Mouse (Mus musculus): ENCODE measurements around the gene Lrrc47. TPM values are rescaled to one million over a fixed set of nuclear protein-coding genes. Genes with fewer than 3 reads are reported as not detected.

Gene Lrrc47
- total RNA-seq, 2 experiments from 2014 or later, result 15.7 to 32.4 TPM

Other genes starting within 250 kb of the Lrrc47 start
- 25.0 and 40.8 TPM in 2 replicates for gene A430005L14Rik, start 54.5 kb upstream of the Lrrc47 start, total RNA-seq (2014; fragmentation: Nextera tagmentation)
- 45.4 and 55.1 TPM in 2 replicates for gene A430005L14Rik, start 54.5 kb upstream of the Lrrc47 start, total RNA-seq (2017)
- gene Dffb, start 36.6 kb upstream of the Lrrc47 start, total RNA-seq (2014; fragmentation: Nextera tagmentation), result 11.8 and 14.2 TPM in 2 replicates
- 6.7 and 13.4 TPM in 2 replicates for gene Dffb, start 36.6 kb upstream of the Lrrc47 start, total RNA-seq (2017)
- gene Cep104, start 36.5 kb upstream of the Lrrc47 start, total RNA-seq (2014; fragmentation: Nextera tagmentation), result 5.7 and 10.7 TPM in 2 replicates
- gene Cep104, start 36.5 kb upstream of the Lrrc47 start, total RNA-seq (2017), result 4.2 and 6.9 TPM in 2 replicates
- gene Smim1, start 14.5 kb downstream of the Lrrc47 start, total RNA-seq (2014; fragmentation: Nextera tagmentation), result not detected in 2 replicates
- 0.05 and 0.60 TPM in 2 replicates for gene Smim1, start 14.5 kb downstream of the Lrrc47 start, total RNA-seq (2017)
- not detected in 2 replicates for gene Ccdc27, start 30.9 kb downstream of the Lrrc47 start, total RNA-seq (2014; fragmentation: Nextera tagmentation)
- not detected in 2 replicates for gene Ccdc27, start 30.9 kb downstream of the Lrrc47 start, total RNA-seq (2017)
- not detected in 2 replicates for gene Trp73, start 128.5 kb downstream of the Lrrc47 start, total RNA-seq (2014; fragmentation: Nextera tagmentation)
- gene Trp73, start 128.5 kb downstream of the Lrrc47 start, total RNA-seq (2017), result not detected in 2 replicates
- 8.0 and 18.9 TPM in 2 replicates for gene Wrap73, start 130.6 kb downstream of the Lrrc47 start, total RNA-seq (2014; fragmentation: Nextera tagmentation)
- gene Wrap73, start 130.6 kb downstream of the Lrrc47 start, total RNA-seq (2017), result 8.6 and 24.1 TPM in 2 replicates
- 44.9 and 52.5 TPM in 2 replicates for gene Tprgl, start 148.9 kb downstream of the Lrrc47 start, total RNA-seq (2014; fragmentation: Nextera tagmentation)
- 28.9 and 29.8 TPM in 2 replicates for gene Tprgl, start 148.9 kb downstream of the Lrrc47 start, total RNA-seq (2017)
- gene Megf6, start 159.0 kb downstream of the Lrrc47 start, total RNA-seq (2014; fragmentation: Nextera tagmentation), result not detected in 2 replicates
- not detected in 2 replicates for gene Megf6, start 159.0 kb downstream of the Lrrc47 start, total RNA-seq (2017)